Mouse (Mus musculus): ENCODE data around the gene Rsl24d1. TPM values are rescaled to one million over a fixed set of nuclear protein-coding genes. Genes with fewer than 3 reads are reported as not detected.

The Rsl24d1 gene
- total and polyA plus RNA-seq, 3 experiments: 195 to 234 TPM; not detected in 1

DNA sequence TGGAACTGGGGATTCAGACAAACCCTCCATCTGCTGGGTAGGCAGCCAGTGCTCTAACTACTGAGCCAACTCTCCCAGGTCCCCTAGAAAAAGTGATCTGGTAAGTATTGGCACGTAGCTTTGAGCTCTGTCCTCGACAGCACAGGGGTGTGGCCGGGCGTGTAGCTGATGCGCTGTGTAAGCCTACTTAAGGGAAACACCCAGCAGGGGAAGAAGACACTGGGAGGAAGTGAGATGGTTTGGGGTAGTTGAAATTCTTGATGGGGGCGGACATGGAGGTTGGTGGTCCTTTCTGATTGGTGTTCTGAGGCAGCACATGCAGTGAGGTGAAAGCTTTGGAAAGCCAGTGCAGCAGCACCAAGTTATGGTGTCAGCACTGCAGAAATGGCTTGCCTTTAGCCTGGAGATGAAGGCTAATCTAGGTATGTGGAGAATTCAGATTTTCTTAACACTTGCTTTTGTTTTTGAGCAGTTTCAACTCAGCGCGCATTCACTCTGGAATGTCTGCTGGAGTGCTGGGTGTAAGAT lies 11.9 kb downstream of the Rsl24d1 start (continued):
- no peak for TF ChIP-seq RCOR1 (IDR thresholded peaks at IDR 0.05; ENCODE audit: low read depth, low read length)

DNA sequence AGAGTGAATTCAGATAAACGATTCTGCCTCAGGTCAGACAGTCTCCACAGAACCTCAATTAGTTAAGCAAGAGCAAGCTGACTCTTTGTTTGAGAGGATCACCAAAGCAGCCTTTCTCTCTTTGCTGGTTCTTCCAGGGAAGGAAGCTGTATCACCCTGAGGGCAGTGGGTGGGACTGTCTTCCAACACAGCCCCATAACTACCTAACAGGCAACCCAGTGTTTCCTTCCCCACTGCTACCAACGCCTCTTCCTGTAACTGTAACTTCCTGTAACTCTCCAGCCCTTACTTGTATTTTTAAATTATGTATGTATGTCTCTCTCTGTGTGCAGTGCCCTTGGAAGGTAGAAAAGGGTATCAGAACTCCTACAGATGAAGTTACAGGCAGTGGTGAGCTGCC lies 14.2 kb downstream of the Rsl24d1 start:
- DNase-seq (ENCODE audit: low read depth, low spot score): no peak
- Histone ChIP-seq H3K36me3 (ENCODE audit: control insufficient read depth in 1 of 2, insufficient read depth in 2 of 2, low read length in 2 of 2) (peaks cover 4 to 11% of the 10 kb centered on the region in 2 experiments), H3K27ac (ENCODE audit: control insufficient read depth, low read depth, low read length) (no peak overlapping the region), H3K27me3 (ENCODE audit: control insufficient read depth in 1 of 2, insufficient read depth in 2 of 2, low read length in 2 of 2) (no peaks in the 10 kb centered on the region), H3K4me1 (ENCODE audit: control insufficient read depth in 1 of 2, insufficient read depth in 2 of 2, low read length in 2 of 2) (no peaks in the 10 kb centered on the region; a peak in 1 of 4 replicates), H3K4me3 (ENCODE audit: control insufficient read depth in 1 of 2, insufficient read depth in 1 of 2, low read depth in 2 of 2, low read length in 2 of 2) (no peak overlapping the region), H3K79me2 (ENCODE audit: control insufficient read depth, insufficient read depth, low read length, poor library complexity) (no peaks in the 10 kb centered on the region), H3K9ac (ENCODE audit: control insufficient read depth, low read depth, low read length, poor library complexity, severe bottlenecking) (no peak overlapping the region), H3K9me3 (replicated peaks; ENCODE audit: insufficient read depth, low read length) (no peaks in the 10 kb centered on the region)
- TF ChIP-seq TCF12 (IDR thresholded peaks at IDR 0.05; ENCODE audit: low read depth, low read length) (no peak), POLR2AphosphoS2 (IDR thresholded peaks at IDR 0.05; ENCODE audit: low read length) (no peak), TAL1 (IDR thresholded peaks at IDR 0.05; ENCODE audit: low read length) (no peak), USF2 (IDR thresholded peaks at IDR 0.05; ENCODE audit: borderline replicate concordance in 1 of 2, insufficient read depth in 1 of 2, low read depth in 1 of 2, low read length in 2 of 2) (no peak), ZNF384 (IDR thresholded peaks at IDR 0.05; ENCODE audit: low read depth, low read length) (no peak), NELFE (IDR thresholded peaks at IDR 0.05; ENCODE audit: low read depth, low read length) (no peak), ZC3H11A (IDR thresholded peaks at IDR 0.05; ENCODE audit: low read depth, low read length) (no peak), SMC3 (IDR thresholded peaks at IDR 0.05; ENCODE audit: low read depth, low read length) (no peak), CHD1 (IDR thresholded peaks at IDR 0.05; ENCODE audit: low read depth, low read length) (no peak), E2F4 (IDR thresholded peaks at IDR 0.05; ENCODE audit: borderline replicate concordance, low read depth, low read length) (no peak), CTCF (IDR thresholded peaks at IDR 0.05 in 2 of 3, conservative IDR thresholded peaks at IDR 0.05 in 1 of 3; ENCODE audit: control insufficient read depth in 1 of 3, insufficient read depth in 1 of 3, low read depth in 2 of 3, low read length in 3 of 3, poor library complexity in 1 of 3, severe bottlenecking in 1 of 3) (no peak), ETS1 (IDR thresholded peaks at IDR 0.05; ENCODE audit: low read depth, low read length) (no peak), MAX (IDR thresholded peaks at IDR 0.05; ENCODE audit: low read length) (no peak), JUND (IDR thresholded peaks at IDR 0.05; ENCODE audit: low read depth, low read length) (no peak), SIN3A (IDR thresholded peaks at IDR 0.05; ENCODE audit: low read length) (no peak)

DNA sequence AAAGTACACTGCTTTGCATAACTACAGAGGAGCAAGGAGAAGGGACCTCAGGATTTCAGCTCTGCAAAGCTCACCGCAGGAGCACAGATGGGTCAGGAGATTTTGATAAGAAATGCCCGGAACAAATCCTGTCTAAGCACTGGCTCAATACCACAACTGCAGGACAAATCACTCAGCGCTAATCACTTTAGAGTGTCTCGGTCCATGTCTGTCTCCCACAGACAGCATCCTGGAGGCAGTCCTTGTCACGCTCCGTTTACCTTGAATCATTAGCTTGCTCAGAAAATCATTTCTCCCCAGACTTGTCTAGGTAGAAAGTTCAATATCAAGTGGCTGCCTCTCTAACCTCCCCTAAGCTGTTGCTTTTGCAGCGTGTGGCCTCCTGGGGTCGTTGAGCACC lies 16.6 kb downstream of the Rsl24d1 start:
- H3K4me3 ChIP-seq (ENCODE audit: control insufficient read depth in 1 of 2, insufficient read depth in 1 of 2, low read depth in 2 of 2, low read length in 2 of 2): no peak overlapping the region
- no peak overlapping the region for H3K9ac ChIP-seq (ENCODE audit: control insufficient read depth, low read depth, low read length, poor library complexity, severe bottlenecking)
- DNase-seq (ENCODE audit: low read depth, low spot score): no peak

More for the DNA sequence above, 16.6 kb downstream of the Rsl24d1 start:
- Histone ChIP-seq H3K36me3 (ENCODE audit: control insufficient read depth in 1 of 2, insufficient read depth in 2 of 2, low read length in 2 of 2) (peaks cover under 1 to 4% of the 10 kb centered on the region in 2 experiments), H3K27ac (ENCODE audit: control insufficient read depth, low read depth, low read length) (no peak overlapping the region), H3K9me3 (replicated peaks; ENCODE audit: insufficient read depth, low read length) (no peaks in the 10 kb centered on the region), H3K27me3 (ENCODE audit: control insufficient read depth in 1 of 2, insufficient read depth in 2 of 2, low read length in 2 of 2) (no peaks in the 10 kb centered on the region), H3K4me1 (ENCODE audit: control insufficient read depth in 1 of 2, insufficient read depth in 2 of 2, low read length in 2 of 2) (no peaks in the 10 kb centered on the region; a peak in 1 of 4 replicates), H3K79me2 (ENCODE audit: control insufficient read depth, insufficient read depth, low read length, poor library complexity) (no peaks in the 10 kb centered on the region)
- no peak for TF ChIP-seq ETS1 (IDR thresholded peaks at IDR 0.05; ENCODE audit: low read depth, low read length)
- TF ChIP-seq POLR2AphosphoS5 (IDR thresholded peaks at IDR 0.05; ENCODE audit: borderline replicate concordance, low read depth, low read length): no peak
- no peak for TF ChIP-seq RCOR1 (IDR thresholded peaks at IDR 0.05; ENCODE audit: low read depth, low read length)
- no peak for TF ChIP-seq RAD21 (IDR thresholded peaks at IDR 0.05; ENCODE audit: low read depth, low read length)
- no peak for TF ChIP-seq MAFK (IDR thresholded peaks at IDR 0.05; ENCODE audit: borderline replicate concordance, low read depth, low read length)

Measured in MEL (cell line).